Mouse (Mus musculus) kidney, postnatal 0 days (tissue): ENCODE results near the gene Olfr74. TPM values are rescaled to one million over a fixed set of nuclear protein-coding genes. Genes with fewer than 3 reads are reported as not detected.

Experiments used
- ATAC-seq: fragments of 200-750 bp; cut with Nextera tagmentation; replicated peaks from 2 replicates; pipeline ENCODE4 v1.8.0; 2017; ENCODE audit warnings: low read depth, moderate number of reproducible peaks, moderate TSS enrichment, moderate library complexity; ENCODE audit not compliant: low FRiP score
- DNase-seq: peaks from one replicate; pipeline ENCODE4 v3.0.0-alpha.2; 2016; ENCODE audit warnings: low spot score
- H3K27ac ChIP-seq: fragments of 300-500 bp; sonication (generic); 2 replicates; pipeline ENCODE4 v1.5.1; 2014; ENCODE audit warnings: mild to moderate bottlenecking
- H3K27me3 ChIP-seq: fragments of 300-500 bp; sonication (generic); 2 replicates; pipeline ENCODE4 v1.6.1; 2014; ENCODE audit warnings: low read length, mixed read lengths; ENCODE audit not compliant: insufficient read depth
- H3K36me3 ChIP-seq: fragments of 300-500 bp; sonication (generic); 2 replicates; pipeline ENCODE4 v1.6.1; 2014; ENCODE audit warnings: low read length, mixed read lengths; ENCODE audit not compliant: insufficient read depth
- H3K4me1 ChIP-seq: fragments of 300-500 bp; sonication (generic); replicated peaks from 2 replicates; pipeline ENCODE4 v1.6.1; 2014; ENCODE audit warnings: antibody characterized with exemption, low read length, mixed read lengths; ENCODE audit not compliant: insufficient read depth
- H3K4me2 ChIP-seq: fragments of 300-500 bp; sonication (generic); 2 replicates; pipeline ENCODE4 v1.6.1; 2014; ENCODE audit warnings: mild to moderate bottlenecking, low read length, moderate library complexity, mixed read lengths
- H3K4me3 ChIP-seq: fragments of 300-500 bp; sonication (generic); replicated peaks from 2 replicates; pipeline ENCODE4 v1.5.1; 2014; ENCODE audit warnings: low read depth, low read length
- H3K9ac ChIP-seq: fragments of 300-500 bp; sonication (generic); 2 replicates; pipeline ENCODE4 v1.6.1; 2014; ENCODE audit warnings: low read depth, low read length
- H3K9me3 ChIP-seq: fragments of 300-500 bp; sonication (generic); replicated peaks from 2 replicates; pipeline ENCODE4 v1.6.1; 2016; ENCODE audit warnings: low read length, inconsistent platforms, mixed read lengths
- CTCF ChIP-seq: IDR thresholded peaks from 2 replicates; pipeline ENCODE4 v1.5.1; 2016; ENCODE audit warnings: antibody characterized with exemption, low read depth, mild to moderate bottlenecking, moderate library complexity
- WGBS: fragments of 180-500 bp; shearing (Covaris S2); extraction: QIAGEN DNeasy Blood & Tissue Kit; methylation state at CpG from one replicate; pipeline ENCODE4 v1.1.7; 2014; 5-methylcytosine and 5-hydroxymethylcytosine counted together
- polyA plus RNA-seq: library from polyadenylated mRNA; unstranded; fragments of >200 nt; fragmentation: Nextera tagmentation; extraction: Ambion mirVana; gene quantifications from 2 replicates; pipeline ENCODE4 v1.2.1, GENCODE M21; 2015

Gene Olfr74
- polyA plus RNA-seq, 1 experiment from 2014 or later, result not detected

GRCm38 (mm10) chr2:87945037-87945436 lies 29.4 kb downstream of the Olfr74 start, which contains the start of gene Olfr1155:
Gene Olfr1155, minus strand, starts transcription at chr2:87945137.
- no peak within 1 kb of the TSS for H3K27ac ChIP-seq
- WGBS, result 96% methylated on average over 1 of the region's 1 CpGs
- H3K9ac ChIP-seq, result no peak within 1 kb of the TSS
- H3K4me3 ChIP-seq, result no peak within 1 kb of the TSS
- no peak within 1 kb of the TSS for H3K4me2 ChIP-seq
- no peaks in the 10 kb centered on the region for H3K4me1 ChIP-seq
- no peaks in the 10 kb centered on the region for H3K9me3 ChIP-seq
- no peak for TF ChIP-seq CTCF
- ATAC-seq (no peak), DNase-seq (no peak)
- no peaks in the 10 kb centered on the region for H3K27me3 ChIP-seq
- H3K36me3 ChIP-seq, result no peaks in the 10 kb centered on the region

Other genes with a start within 250 kb of the Olfr74 start
- gene Olfr1138, start 234.7 kb downstream of the Olfr74 start, polyA plus RNA-seq, result not detected in 2 replicates
- gene Olfr1140, start 230.9 kb downstream of the Olfr74 start, polyA plus RNA-seq, result not detected in 2 replicates
- not detected in 2 replicates for gene Olfr1141, start 220.7 kb downstream of the Olfr74 start, polyA plus RNA-seq
- gene Olfr152, start 195.2 kb downstream of the Olfr74 start, polyA plus RNA-seq, result not detected in 2 replicates
- gene Olfr1143, start 174.1 kb downstream of the Olfr74 start, polyA plus RNA-seq, result not detected in 2 replicates
- not detected in 2 replicates for gene Olfr1145, start 164.8 kb downstream of the Olfr74 start, polyA plus RNA-seq
- gene Olfr1148, start 144.1 kb downstream of the Olfr74 start, polyA plus RNA-seq, result not detected in 2 replicates
- gene Olfr1150-ps1, start 130.7 kb downstream of the Olfr74 start, polyA plus RNA-seq, result not detected in 2 replicates
- not detected in 2 replicates for gene Olfr1151, start 118.8 kb downstream of the Olfr74 start, polyA plus RNA-seq
- gene Olfr1152, start 108.2 kb downstream of the Olfr74 start, polyA plus RNA-seq, result not detected in 2 replicates
- gene Olfr1153, start 79.7 kb downstream of the Olfr74 start, polyA plus RNA-seq, result not detected in 2 replicates
- not detected in 2 replicates for gene Olfr1154, start 69.5 kb downstream of the Olfr74 start, polyA plus RNA-seq
- gene Olfr1155, start 29.5 kb downstream of the Olfr74 start, polyA plus RNA-seq, result not detected in 2 replicates
- not detected in 2 replicates for gene Olfr1156, start 21.6 kb downstream of the Olfr74 start, polyA plus RNA-seq
- not detected in 2 replicates for gene Olfr1157, start 6.4 kb downstream of the Olfr74 start, polyA plus RNA-seq
- gene Olfr1158, start 15.4 kb upstream of the Olfr74 start, polyA plus RNA-seq, result not detected in 2 replicates
- gene Olfr1160, start 33.6 kb upstream of the Olfr74 start, polyA plus RNA-seq, result not detected in 2 replicates
- gene Olfr1161, start 48.1 kb upstream of the Olfr74 start, polyA plus RNA-seq, result not detected in 2 replicates
- not detected in 2 replicates for gene Olfr73, start 63.0 kb upstream of the Olfr74 start, polyA plus RNA-seq
- gene Olfr1162, start 76.5 kb upstream of the Olfr74 start, polyA plus RNA-seq, result not detected in 2 replicates
- not detected in 2 replicates for gene Olfr1163, start 97.2 kb upstream of the Olfr74 start, polyA plus RNA-seq
- gene Olfr1164, start 119.3 kb upstream of the Olfr74 start, polyA plus RNA-seq, result not detected in 2 replicates
- gene Olfr1166, start 153.6 kb upstream of the Olfr74 start, polyA plus RNA-seq, result not detected in 2 replicates
- gene Olfr1167, start 180.5 kb upstream of the Olfr74 start, polyA plus RNA-seq, result not detected in 2 replicates
- not detected in 2 replicates for gene Olfr1168, start 207.2 kb upstream of the Olfr74 start, polyA plus RNA-seq